Mouse (Mus musculus): ENCODE results near the gene Ap5z1. TPM values are rescaled to one million over a fixed set of nuclear protein-coding genes. Genes with fewer than 3 reads are reported as not detected.
A peak's percentile ranks its signal among the peaks of the same experiment; 100 is the strongest.

Gene Ap5z1
- total and polyA plus RNA-seq, 2 experiments from 2014 or later, result 7.8 to 16.7 TPM

- no peak overlapping the region for H3K9ac ChIP-seq
- no peaks in the 10 kb centered on the region for H3K27me3 ChIP-seq (ENCODE audit: insufficient read depth, low read length)
- no peak overlapping the region for H3K4me3 ChIP-seq (ENCODE audit: low read depth, low read length)
- no peaks in the 10 kb centered on the region for H3K4me1 ChIP-seq (ENCODE audit: insufficient read depth)
- peaks cover 12% of the 10 kb centered on the region; the same call in 1 of the 2 replicates for H3K36me3 ChIP-seq (ENCODE audit: insufficient read depth)
- peak overlapping the region; percentile 24; the same call in 1 of the 2 replicates for H3K4me2 ChIP-seq (ENCODE audit: low read depth)
- peak; percentile 96 for TF ChIP-seq CTCF (IDR thresholded peaks at IDR 0.05; ENCODE audit: low read depth)
- H3K9me3 ChIP-seq (ENCODE audit: low read length), result no peaks in the 10 kb centered on the region
- DNase-seq (peak; percentile 91), ATAC-seq (peak; percentile 81)
- 32% methylated on average over 17 of the region's 17 CpGs for WGBS
- H3K27ac ChIP-seq (ENCODE audit: low read depth, low read length), result no peak overlapping the region
These were observed 15.2 kb downstream of the Ap5z1 start for GRCm38 (mm10) chr5:142478829-142479435.

GRCm38 (mm10) chr5:142482512-142482911, 18.8 kb downstream of the Ap5z1 start:
- H3K9ac ChIP-seq, result no peak overlapping the region
- H3K27me3 ChIP-seq (ENCODE audit: insufficient read depth, low read length), result no peaks in the 10 kb centered on the region
- peaks cover 5% of the 10 kb centered on the region for H3K36me3 ChIP-seq (ENCODE audit: insufficient read depth)
- H3K9me3 ChIP-seq (ENCODE audit: low read length), result no peaks in the 10 kb centered on the region
- no peak overlapping the region for H3K4me2 ChIP-seq (ENCODE audit: low read depth)
- WGBS, result 72% methylated on average over 2 of the region's 2 CpGs
- TF ChIP-seq CTCF (IDR thresholded peaks at IDR 0.05; ENCODE audit: low read depth), result peak; percentile 39
- ATAC-seq, result no peak
- no peak overlapping the region for H3K4me3 ChIP-seq (ENCODE audit: low read depth, low read length)
- DNase-seq, result no peak
- H3K27ac ChIP-seq (ENCODE audit: low read depth, low read length), result no peak overlapping the region
- no peaks in the 10 kb centered on the region for H3K4me1 ChIP-seq (ENCODE audit: insufficient read depth)

DNA sequence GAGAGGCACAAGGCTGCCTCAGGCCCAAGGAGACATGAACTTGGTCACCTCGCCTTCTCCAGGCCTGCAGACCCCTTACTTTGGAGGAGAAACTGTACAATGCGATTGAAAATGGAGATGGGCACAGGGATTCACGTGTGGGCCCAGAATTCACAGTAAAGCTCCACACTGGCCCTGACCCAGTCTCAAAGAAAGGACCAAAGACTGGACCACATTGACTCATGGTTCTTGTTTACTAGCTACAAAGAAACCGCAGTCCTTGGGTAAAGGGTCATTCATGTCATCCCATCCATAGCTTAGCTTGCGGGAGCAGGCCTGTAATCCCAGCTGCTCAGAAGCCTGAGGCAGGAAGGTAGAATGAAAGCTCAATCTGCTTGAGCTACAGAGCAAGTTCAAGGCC, 19.8 kb downstream of the Ap5z1 start:
- no peaks in the 10 kb centered on the region for H3K27me3 ChIP-seq (ENCODE audit: insufficient read depth, low read length)
- ATAC-seq, result no peak
- no peak overlapping the region for H3K9ac ChIP-seq
- TF ChIP-seq CTCF (IDR thresholded peaks at IDR 0.05; ENCODE audit: low read depth), result no peak
- H3K9me3 ChIP-seq (ENCODE audit: low read length), result no peaks in the 10 kb centered on the region
- peaks cover 10% of the 10 kb centered on the region for H3K36me3 ChIP-seq (ENCODE audit: insufficient read depth)
- H3K4me1 ChIP-seq (ENCODE audit: insufficient read depth), result no peaks in the 10 kb centered on the region
- DNase-seq, result no peak
- H3K4me2 ChIP-seq (ENCODE audit: low read depth), result no peak overlapping the region
- H3K4me3 ChIP-seq (ENCODE audit: low read depth, low read length), result no peak overlapping the region
- WGBS, result 83% methylated on average over 5 of the region's 5 CpGs
- no peak overlapping the region for H3K27ac ChIP-seq (ENCODE audit: low read depth, low read length)

DNA sequence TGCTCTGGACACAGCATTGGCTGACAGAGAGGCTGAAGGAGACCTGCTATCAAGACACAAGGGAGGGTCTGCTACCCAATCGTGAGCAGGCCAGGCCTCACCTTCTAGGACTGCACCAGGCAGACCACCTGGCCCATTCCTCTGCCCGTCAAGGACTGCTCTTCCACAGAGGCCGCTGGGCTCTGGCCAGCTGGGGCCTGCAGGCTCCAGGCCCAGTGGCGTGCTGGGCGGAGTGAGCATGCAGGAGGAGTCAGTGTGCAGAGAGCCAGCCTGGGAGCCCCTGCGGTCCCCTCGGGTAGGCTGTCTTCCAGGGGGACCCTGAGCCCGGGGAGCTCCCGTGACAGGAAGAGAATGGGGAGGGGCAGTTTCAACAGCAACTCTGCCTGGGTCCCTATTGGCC, 22.9 kb downstream of the Ap5z1 start:
- TF ChIP-seq CTCF (IDR thresholded peaks at IDR 0.05; ENCODE audit: low read depth), result no peak
- no peak overlapping the region for H3K4me3 ChIP-seq (ENCODE audit: low read depth, low read length)
- no peak overlapping the region for H3K27ac ChIP-seq (ENCODE audit: low read depth, low read length)
- WGBS, result 68% methylated on average over 9 of the region's 9 CpGs
- no peaks in the 10 kb centered on the region for H3K9me3 ChIP-seq (ENCODE audit: low read length)
- ATAC-seq (no peak; the same call in 1 of the 2 replicates), DNase-seq (no peak)
- H3K27me3 ChIP-seq (ENCODE audit: insufficient read depth, low read length), result no peaks in the 10 kb centered on the region
- no peak overlapping the region for H3K9ac ChIP-seq
- H3K4me2 ChIP-seq (ENCODE audit: low read depth), result no peak overlapping the region
- peaks cover 10% of the 10 kb centered on the region for H3K36me3 ChIP-seq (ENCODE audit: insufficient read depth)
- no peaks in the 10 kb centered on the region for H3K4me1 ChIP-seq (ENCODE audit: insufficient read depth)

- Histone ChIP-seq H3K27me3 (ENCODE audit: insufficient read depth, low read length) (no peaks in the 10 kb centered on the region), H3K9ac (no peak overlapping the region), H3K4me3 (ENCODE audit: low read depth, low read length) (no peak overlapping the region), H3K4me2 (ENCODE audit: low read depth) (no peak overlapping the region), H3K27ac (ENCODE audit: low read depth, low read length) (no peak overlapping the region), H3K4me1 (ENCODE audit: insufficient read depth) (no peaks in the 10 kb centered on the region), H3K9me3 (ENCODE audit: low read length) (no peaks in the 10 kb centered on the region), H3K36me3 (ENCODE audit: insufficient read depth) (peaks cover 17% of the 10 kb centered on the region)
- no peak for DNase-seq
- no peak for ATAC-seq
- no peak for TF ChIP-seq CTCF (IDR thresholded peaks at IDR 0.05; ENCODE audit: low read depth)
- 75% methylated on average over 9 of the region's 9 CpGs for WGBS
These were observed 26.4 kb downstream of the Ap5z1 start for GRCm38 (mm10) chr5:142489955-142490707.

DNA sequence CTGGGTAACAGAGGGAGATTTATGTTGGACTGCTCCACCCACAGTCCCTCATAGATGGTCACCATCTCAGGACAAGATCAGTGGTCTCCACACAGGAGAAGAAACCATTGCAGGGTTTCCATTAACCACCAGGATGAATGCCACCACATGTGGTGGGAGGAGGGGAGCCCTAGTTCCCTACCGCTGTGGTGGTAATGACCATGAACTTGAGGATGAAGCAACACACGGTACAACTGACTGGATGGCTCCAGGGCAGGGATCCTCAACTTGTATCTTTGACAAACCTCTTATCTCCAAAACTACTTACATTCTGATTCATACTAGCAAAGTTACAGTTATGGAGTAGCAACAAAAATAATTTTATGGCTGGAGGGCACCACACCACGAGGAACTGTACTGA, 29.6 kb downstream of the Ap5z1 start:
- DNase-seq (no peak), ATAC-seq (no peak)
- no peak overlapping the region for H3K4me2 ChIP-seq (ENCODE audit: low read depth)
- no peaks in the 10 kb centered on the region for H3K9me3 ChIP-seq (ENCODE audit: low read length)
- H3K27me3 ChIP-seq (ENCODE audit: insufficient read depth, low read length), result no peaks in the 10 kb centered on the region
- H3K27ac ChIP-seq (ENCODE audit: low read depth, low read length), result no peak overlapping the region
- WGBS, result 83% methylated on average over 3 of the region's 3 CpGs
- H3K4me3 ChIP-seq (ENCODE audit: low read depth, low read length), result no peak overlapping the region
- peaks cover 12% of the 10 kb centered on the region for H3K36me3 ChIP-seq (ENCODE audit: insufficient read depth)
- no peaks in the 10 kb centered on the region for H3K4me1 ChIP-seq (ENCODE audit: insufficient read depth)
- no peak overlapping the region for H3K9ac ChIP-seq
- no peak for TF ChIP-seq CTCF (IDR thresholded peaks at IDR 0.05; ENCODE audit: low read depth)
